Mouse (Mus musculus) adrenal gland, adult (tissue): ENCODE measurements around the gene Vat1.
"Not testable (repeated sequence)": the region's sequence is repeated elsewhere in the genome, so short reads cannot be mapped to it uniquely, and the experiment has no call there.

Experiments used
- DNase-seq, 2 experiments: peaks; one replicate each; pipeline ENCODE4 v3.0.0; 2022 to 2023; ENCODE audit warnings: low spot score in 1 of 2; ENCODE audit not compliant: inconsistent age in 2 of 2

Gene Vat1

DNA sequence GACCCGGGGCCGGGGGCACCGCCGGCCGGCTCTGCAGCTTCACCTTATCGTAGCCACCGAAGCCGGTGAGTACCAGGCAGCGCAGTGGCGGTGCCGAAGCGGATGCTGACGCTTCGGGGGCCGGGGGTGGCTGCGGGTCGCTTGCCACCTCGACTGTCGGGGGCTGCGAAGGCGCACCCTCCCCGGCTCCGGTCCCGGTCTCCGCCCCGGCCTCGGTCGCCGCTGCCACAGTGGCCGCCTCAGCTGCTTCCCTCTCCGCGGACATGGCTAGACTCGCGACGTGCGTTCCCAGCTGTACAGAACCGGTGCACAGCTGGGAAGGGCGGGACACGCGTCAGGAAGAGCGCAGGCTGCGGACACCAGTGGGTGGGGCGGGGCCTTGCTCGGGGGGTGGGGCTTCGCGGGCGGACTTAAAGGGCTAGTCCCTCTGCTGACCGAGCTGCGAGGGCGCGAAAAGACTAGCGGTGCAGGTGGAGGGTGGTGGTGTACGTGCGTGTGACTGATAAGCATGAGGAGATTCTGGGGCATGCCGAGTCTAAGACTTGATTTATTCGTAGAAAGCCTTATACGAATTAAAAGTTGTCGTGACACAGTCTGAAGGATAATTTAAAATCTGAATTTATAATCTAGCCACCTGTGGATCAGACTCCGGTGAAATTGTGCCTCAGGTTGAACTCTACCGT lies at the start of gene Vat1:
Gene Vat1 (minus strand): TSS at position 362 of the 683 bp plus-strand sequence.
- peak; percentile 82 to 92 for DNase-seq

DNA sequence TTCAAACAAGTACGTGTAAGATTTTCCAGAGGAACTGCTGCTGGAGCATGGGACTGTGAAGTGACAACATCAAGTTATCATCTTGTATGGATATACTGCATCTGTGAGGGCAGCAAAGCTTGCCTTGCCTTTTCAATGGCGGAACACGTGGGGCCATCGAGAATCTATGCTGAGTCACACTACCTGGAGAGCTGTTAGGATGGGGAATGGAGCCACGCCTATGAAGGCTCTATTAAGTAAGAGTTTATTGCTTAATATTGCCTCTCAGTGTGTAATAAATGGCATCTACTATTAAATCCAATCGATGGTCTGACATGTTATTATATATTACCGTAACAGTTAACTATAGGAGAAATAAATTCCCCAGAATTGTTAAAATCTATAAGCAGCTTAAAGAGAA lies 41.1 kb upstream of the Vat1 start:
- no peak for DNase-seq

DNA sequence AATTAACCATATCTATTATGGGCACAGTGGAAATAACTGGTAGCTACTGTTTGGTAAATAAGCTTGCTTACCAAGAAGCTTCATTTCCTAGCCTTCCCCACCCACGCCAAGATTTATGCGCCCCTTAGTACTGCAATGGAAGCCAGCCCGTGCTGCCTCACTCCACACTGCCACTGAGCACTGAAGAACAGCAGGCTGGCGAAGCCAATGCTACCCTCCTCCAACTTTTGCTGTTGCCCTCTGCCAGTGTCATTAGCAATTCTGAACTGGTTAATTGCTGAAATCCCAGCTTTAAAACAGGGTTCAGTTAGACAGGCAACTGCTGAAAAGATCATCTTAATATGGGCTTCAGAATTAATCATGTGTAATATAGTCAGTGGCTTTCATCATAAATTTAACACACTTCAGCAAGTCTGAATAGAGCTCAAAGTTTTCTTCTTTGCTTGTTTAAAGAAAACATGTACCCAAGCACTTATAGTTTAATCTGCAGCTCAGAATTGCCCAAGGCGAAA lies 40.3 kb upstream of the Vat1 start:
- DNase-seq, result no peak

DNA sequence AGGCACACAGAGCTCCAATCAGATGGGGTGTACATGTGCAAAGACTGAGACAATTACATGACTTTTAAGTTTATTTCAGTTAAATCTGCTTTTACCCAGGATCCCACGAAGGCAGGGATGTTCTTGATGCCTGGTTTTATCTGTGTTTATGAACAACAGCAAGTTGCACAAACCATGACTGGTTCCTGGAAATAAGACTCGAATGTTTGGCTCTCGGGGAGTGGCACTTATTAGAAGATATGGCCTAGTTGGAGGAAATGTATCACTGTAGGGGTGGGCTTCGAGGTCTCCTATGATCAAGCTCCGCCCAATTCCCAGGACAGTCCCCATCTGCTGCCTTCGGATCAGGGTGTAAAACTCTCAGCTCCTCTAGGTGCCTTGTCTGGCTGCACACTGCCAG lies 20.1 kb upstream of the Vat1 start:
- no peak for DNase-seq

DNA sequence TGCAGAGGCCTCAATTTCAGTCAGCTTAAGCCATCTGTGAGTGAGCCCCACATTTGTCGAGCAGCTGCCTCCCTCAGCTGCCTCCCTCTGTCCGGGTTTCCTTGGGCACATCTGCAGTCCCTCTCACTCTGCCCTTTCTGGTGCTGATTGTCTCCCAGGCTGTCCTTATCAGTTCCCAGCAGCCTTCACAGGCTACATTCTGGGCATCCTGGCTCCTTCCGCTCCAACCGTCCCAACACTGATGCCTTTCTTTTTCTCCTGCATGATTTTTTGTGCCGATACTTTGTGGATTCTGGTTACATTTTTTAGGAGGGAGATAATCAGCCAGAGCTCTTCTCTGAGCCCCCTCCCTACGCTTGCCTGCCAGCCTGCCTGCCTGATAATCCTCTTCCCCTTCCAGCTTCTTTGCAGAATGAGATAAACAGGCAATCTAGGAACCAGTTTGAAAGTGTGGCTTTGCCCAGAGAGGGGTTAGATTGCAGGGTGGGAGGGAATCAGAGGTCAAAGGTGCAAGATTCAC lies 19.5 kb upstream of the Vat1 start:
- no peak for DNase-seq

DNA sequence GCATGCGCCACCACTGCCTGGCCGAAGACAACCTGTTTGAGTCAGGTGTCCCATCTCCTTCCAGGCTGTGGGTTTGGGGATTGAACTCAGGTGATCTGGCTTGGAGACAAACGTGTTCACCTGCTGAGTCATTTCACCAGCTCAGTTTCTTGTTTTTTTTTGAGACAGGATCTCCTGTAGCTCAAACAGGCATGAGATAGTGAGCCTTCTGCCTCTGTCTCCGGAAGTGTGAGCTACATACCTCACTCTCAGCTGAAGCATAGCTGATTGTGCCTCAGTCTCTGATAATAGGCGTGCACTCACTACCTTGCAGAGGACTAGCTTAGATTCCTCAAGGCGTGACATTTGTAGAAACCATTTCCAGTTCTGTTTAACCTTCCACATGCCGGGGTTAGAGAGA lies 18.8 kb upstream of the Vat1 start:
- DNase-seq, result no peak

DNA sequence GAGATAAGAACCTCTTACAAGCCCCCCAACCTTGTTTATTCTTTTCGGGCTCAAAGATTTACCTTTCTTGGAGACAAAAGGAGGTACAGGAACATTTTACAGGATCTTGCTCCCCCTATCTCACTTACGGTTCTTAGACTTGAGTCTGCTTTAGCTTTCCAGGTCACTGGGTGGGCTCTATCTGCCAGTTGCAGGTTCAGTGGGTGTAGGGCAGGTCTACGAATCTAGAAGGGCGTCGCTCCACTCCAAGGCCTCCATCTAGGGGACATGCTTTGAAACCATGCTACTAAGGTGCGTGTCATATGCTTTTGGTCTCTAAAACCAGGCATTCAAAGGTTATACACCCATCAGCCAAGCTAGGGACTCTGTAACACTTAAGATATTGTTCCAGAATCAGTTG lies 18.2 kb upstream of the Vat1 start:
- DNase-seq, result no peak

DNA sequence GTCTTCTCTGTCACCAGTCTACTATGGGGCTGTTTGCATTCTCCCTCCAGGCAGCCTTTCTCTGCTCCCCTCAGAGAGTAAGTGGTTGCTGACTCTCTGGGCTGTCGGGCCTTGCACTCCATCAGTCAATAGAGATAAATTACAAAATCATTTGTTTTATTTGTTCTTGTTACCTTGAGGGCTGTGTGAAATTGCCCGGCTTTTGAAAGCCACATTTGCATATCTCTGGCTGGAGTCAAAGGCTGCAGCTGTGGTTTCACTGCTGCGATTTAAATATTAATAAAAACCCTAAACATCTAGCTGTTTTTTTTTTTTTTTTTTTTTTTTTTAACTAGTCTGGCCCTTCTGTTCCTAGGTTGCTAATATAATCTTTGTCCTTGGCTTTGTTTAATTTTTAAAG lies 17.8 kb upstream of the Vat1 start:
- DNase-seq, result peak in 1 of 2 experiments; percentile 27

DNA sequence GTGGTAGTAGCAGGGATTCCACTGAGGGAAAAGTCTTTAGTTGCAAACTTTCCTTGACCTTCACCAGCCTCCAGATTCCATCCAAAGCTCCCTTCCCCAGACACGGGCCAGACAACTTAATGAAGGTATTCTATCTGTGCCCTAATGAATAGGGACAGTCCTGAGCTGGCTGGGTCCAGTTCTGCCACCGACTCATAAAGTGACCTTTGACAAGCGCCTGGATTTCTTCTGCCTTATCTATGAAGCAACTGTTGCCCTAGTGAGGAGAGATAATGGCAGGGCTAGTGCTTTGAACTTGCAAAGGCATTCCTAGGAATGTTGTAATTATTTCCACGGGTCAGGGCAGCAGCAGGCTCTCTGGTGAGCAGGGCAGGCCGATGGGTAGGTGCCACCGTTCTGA lies 14.9 kb upstream of the Vat1 start:
- DNase-seq, result peak; percentile 26 to 65

DNA sequence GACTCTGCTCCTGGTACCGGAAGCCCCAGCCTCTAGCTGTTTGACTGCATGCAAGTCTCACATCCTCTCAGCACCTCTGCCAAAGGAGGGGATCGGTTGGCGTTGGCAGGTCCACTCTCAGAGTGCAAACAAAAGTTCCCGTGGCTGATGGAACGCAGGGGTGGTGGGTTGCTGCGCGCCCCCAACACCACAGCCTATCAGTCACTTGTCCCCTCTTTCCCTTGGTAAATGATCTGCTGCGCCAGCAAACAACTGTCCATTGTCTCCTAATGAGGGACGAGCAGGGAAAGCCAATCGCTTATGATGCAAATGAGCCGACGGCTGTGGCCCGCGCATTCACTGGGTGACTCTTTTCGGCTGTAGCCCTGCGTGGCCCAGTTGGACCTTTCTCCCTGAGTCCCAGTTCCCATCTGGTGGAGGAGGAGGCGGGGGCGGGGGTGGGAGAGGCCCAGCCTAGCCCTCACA lies 13.2 kb upstream of the Vat1 start:
- no peak for DNase-seq

DNA sequence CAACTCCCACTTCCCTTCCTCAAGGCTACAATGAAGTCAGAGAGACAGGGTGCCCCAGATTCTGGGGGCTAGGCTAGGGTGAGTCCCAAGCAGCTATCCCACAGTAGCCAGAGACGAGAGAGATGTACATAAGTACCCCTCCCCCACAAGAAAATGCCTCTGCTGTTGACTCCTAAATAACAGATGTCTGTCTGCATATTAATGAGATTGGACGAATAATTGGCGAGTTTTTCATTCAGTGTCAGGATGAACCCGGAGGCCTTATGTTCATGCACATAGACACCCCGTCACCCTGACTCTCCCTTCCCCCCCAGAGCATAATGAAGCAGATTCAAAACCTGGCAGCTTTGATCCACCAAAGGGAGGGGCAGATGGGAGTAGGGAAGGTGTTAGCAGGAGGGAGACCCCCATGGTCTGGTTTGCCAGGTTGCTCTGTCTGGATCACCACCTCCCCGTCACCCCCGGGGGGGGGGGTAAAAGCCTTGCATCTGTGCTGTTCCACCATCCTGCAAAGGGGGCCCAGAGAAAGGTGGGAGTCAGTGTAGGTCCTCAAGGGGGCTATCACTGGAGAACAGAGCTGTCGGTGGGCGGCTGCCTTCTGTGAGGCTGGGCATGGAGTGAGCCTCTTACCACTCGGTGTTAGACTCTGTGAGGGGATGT lies 11.7 kb upstream of the Vat1 start:
- no peak for DNase-seq

DNA sequence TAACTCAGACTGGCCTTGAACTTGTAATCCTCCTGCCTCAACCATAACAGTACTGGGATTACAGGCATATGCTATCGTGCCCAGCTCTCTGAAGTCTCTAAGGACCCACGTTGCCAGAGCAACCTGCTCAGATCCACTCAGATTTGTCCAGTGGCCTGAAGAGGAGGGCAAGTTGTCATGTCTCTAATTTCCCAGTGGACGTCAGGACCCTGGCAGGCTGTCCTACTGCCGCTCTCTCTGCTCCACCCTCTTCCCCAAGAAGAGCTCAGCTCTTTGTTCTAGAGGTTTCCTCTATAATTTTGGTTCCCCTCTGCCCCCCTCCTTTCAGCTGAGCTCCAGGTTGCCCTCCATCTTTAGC lies 11.1 kb upstream of the Vat1 start:
- no peak for DNase-seq

DNA sequence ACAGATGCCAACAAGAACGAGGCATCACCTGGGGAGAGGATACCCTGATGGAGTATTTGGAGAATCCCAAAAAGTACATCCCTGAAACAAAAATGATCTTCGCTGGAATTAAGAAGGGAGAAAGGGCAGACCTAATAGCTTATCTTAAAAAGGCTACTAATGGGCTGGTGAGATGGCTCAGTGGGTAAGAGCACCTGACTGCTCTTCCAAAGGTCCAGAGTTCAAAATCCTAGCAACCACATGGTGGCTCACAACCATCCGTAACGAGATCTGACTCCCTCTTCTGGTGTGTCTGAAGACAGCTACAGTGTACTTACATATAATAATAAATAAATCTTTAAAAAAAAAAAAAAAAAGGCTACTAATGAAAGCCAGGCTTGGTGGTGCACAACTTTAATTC lies 10.3 kb upstream of the Vat1 start:
- DNase-seq, result not testable (repeated sequence)

DNA sequence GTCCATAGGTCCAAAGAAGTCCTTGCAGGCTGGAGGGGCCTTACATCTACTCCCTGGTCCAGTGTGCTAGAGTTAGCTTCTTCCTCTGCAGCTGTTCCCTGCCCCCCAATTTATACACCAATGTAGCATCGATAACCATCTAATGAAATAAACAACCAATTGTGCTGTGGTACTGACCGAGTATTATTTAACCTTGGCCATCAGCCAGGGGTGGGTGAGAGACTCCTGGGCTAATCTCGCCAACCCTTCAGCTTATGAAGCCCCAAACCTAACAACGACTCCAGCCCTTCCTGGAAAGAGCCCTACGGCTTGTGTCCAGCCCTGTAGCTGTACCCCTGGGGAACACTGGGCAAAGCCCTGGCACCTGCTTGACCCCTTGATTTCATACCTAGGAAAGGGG lies 8.3 kb upstream of the Vat1 start:
- no peak for DNase-seq

DNA sequence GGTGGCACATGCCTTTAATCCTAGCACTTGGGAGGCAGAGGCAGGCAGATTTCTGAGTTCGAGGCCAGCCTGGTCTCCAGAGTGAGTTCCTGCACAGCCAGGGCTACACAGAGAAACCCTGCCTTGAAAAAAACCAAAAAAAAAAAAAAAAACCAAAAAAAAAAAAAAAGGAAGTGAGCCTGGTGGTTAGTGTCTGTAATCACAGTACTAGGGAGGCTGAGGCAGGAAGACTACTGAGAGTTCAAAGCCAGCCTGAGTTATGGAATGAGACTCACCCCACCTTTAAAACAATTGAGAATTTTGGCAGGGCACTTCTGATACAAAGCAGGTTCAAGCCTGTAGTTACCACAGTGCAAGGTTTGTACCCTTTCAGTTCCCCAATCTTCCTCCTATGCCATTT lies 7.7 kb upstream of the Vat1 start:
- not testable (repeated sequence) for DNase-seq

DNA sequence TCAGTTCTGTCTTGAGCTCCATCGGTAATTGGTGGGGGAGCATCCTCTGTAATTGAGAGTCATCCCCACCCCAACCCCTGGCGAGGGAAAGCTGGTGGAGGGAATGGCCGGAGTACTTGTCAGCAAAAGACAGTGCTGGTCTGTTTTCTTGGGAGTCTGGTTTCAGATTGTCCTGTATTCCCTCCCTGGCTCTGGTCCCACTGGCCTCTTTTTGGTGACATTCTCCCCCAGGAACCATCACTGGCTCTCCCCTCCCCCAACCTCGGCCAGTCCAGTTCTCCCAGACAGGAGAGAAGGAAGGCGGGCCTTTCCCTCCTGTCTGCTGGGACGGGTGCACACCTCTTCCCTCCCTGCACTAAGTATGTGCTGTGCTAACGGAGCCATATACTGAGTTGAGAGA lies 6.3 kb upstream of the Vat1 start:
- no peak for DNase-seq

DNA sequence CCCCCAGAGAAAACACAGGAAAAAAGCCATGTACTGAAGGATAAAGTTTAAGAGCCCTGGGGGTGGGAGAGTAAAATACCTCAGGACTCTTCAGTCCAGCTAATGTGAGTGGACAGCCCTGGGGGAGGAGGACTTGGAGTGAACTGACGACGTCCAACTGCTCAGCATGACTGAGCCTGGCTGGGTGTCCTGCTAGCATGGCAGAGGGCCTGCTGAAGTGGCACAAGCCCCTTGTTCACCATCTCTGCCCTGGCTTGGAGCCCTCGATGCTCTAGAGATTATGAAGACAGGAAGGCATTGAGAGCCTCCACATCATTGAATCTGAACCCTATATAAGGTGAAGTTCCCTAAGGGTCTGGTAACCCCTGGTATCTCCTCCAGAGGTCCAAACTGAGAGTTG lies 5.9 kb upstream of the Vat1 start:
- DNase-seq, result peak in 1 of 2 experiments; percentile 21

DNA sequence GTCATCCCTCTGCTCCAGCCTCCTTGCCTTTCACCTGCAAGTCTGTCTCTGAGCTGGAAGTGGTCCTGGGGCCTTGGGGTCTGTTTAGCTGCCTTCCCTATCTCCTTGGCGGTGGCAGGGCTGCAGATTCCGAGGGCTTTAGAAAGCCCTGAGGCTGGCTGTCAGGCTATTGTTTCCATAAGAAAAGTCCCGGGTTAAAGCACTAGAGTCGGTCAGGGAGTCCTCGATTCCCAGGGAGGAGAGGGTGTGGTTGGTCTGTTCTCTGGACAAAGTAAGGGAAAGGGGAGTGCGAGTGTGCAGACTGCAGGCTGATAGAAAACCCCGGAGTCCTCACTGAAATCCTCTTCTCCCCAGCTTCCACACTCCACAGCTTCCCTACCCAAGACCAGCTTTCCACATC lies 4.2 kb upstream of the Vat1 start:
- no peak for DNase-seq

DNA sequence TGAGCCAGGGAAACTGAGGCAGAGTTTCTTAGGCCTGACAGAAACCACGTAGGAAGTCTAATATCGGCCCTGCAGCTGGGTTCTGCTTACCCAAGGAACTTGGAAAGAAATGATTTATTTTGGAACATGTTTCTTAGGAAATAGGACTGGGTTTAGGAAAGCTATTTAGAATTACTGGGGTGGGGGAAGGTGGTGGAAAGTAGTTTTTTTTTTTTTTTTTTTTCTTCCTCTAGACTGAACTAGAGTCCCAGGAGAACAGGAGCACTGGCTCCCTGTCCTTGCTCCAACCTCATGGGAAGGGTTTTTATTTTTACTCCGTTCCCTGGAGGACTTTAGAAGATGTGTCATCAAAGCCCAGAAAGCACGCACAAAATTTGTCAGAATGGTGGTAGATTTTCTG lies 3.1 kb upstream of the Vat1 start:
- peak in 1 of 2 experiments; percentile 25 for DNase-seq

DNA sequence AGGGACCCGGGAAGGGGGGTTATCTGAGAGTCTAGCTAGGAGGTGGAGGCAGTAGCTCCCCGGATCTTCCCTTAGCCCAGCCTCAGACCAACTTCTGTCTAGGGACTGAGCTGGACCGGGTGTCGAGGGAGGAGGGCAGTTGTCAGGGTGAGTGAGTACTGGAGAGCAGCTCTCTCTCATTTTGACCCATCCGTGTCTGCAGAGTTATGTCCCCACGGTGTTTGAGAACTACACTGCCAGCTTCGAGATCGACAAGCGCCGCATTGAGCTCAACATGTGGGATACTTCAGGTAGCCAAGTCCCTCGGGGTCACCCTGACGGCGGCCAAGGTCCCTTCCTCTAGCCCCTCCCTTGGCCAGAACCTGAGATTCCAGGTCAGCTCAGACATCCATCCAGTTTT lies 2.7 kb upstream of the Vat1 start:
- peak in 1 of 2 experiments; percentile 35 for DNase-seq

DNA sequence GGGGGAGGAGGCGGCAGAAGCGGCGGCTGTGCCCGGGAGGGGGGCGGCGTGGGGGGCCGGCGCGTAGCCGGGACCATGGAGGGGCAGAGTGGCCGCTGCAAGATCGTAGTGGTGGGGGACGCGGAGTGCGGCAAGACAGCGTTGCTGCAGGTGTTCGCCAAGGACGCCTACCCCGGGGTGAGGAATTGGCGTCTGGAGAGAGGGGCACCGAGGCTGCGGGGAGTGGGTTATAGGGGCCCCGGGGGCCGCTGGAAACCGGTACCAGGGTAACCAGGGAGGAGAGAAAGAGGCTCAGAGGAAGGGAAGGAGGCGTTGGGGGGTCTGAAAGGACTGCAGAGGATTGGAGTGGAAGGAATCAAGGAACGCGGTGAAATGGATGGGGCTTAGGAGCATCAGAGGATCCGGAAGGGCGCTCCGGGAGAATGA lies 2.2 kb upstream of the Vat1 start:
- DNase-seq, result no peak

DNA sequence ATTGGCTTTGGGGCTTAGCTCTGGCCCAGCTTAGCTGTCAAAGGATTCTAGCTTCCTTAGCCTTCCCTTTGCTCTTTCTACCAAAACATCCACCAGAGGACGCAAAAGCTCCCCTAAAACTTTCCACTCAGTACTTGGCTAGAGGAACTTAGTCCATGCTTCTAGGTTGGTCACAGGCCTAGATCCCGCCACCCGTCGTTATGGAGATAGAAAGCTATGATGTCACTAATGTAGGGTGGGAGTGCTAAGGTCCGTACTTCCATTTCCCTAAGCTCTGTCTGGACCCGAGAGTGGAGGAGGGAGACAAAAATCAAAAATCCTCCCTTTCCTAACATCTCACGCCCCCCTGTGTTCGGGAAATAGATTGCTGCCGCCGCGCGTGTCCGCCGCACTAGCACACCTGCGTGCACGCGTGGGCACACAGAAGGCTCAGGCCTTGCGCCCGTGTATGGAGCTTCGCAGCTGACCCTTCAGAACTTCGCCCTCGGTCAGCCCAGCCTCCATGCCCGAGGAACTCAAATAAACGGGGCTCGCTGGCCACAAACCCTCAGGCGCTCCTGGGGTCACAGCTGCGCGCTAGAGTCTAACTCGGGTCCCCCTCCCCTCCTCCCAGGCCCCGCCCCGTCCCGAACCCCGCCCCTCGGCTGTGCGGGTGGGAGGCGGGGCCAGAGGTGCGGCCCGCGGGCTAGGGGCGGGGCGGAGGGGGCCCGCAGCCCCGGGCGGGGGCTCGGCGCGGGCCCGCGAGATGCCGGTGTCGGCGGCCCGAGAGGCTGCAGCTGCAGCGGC lies 1.6 kb upstream of the Vat1 start:
- peak; percentile 82 to 93 for DNase-seq
